Mouse (Mus musculus) cerebellum, postnatal 4 days (tissue): ENCODE measurements around the gene Ugt1a2.
A peak's percentile ranks its signal among the peaks of the same experiment; 100 is the strongest.
"Not testable (repeated sequence)": the region's sequence is repeated elsewhere in the genome, so short reads cannot be mapped to it uniquely, and the experiment has no call there.

Experiments
- DNase-seq, 2 experiments: peaks; one replicate each; pipeline ENCODE4 v3.0.0; 2022; ENCODE audit warnings: low spot score in 2 of 2, mixed read lengths in 1 of 2

Ugt1a2 gene

GRCm38 (mm10) chr1:88218051-88218450 lies 17.6 kb downstream of the Ugt1a2 start:
- no peak for DNase-seq

- no peak for DNase-seq
These were observed 18.2 kb downstream of the Ugt1a2 start for GRCm38 (mm10) chr1:88218591-88218990.

GRCm38 (mm10) chr1:88219054-88219453 lies 18.7 kb downstream of the Ugt1a2 start:
- no peak for DNase-seq

GRCm38 (mm10) chr1:88220336-88220735 lies 19.9 kb downstream of the Ugt1a2 start:
- DNase-seq: no peak

- no peak for DNase-seq
These were observed 21.8 kb downstream of the Ugt1a2 start for GRCm38 (mm10) chr1:88222216-88222615.

- DNase-seq: not testable (repeated sequence)
These were observed 22.7 kb downstream of the Ugt1a2 start for GRCm38 (mm10) chr1:88223011-88223515.

- no peak for DNase-seq
These were observed 23.2 kb downstream of the Ugt1a2 start for GRCm38 (mm10) chr1:88223591-88223990.

- no peak for DNase-seq
These were observed 23.8 kb downstream of the Ugt1a2 start for GRCm38 (mm10) chr1:88224029-88224776.

- not testable (repeated sequence) for DNase-seq
These were observed 24.9 kb downstream of the Ugt1a2 start for GRCm38 (mm10) chr1:88225301-88225700.

- DNase-seq: peak in 1 of 2 experiments; percentile 1
These were observed 25.3 kb downstream of the Ugt1a2 start for GRCm38 (mm10) chr1:88225741-88226140.

- DNase-seq: peak; percentile 0 to 19
These were observed 26.4 kb downstream of the Ugt1a2 start, which contains the start of gene Mroh2a for GRCm38 (mm10) chr1:88226670-88227379. Gene Mroh2a (plus strand): TSS chr1:88226986.

GRCm38 (mm10) chr1:88227482-88227881 lies 27.1 kb downstream of the Ugt1a2 start:
- peak in 1 of 2 experiments; percentile 18 for DNase-seq

GRCm38 (mm10) chr1:88228121-88228520 lies 27.7 kb downstream of the Ugt1a2 start:
- DNase-seq: peak in 1 of 2 experiments; percentile 37

GRCm38 (mm10) chr1:88229566-88229965 lies 29.2 kb downstream of the Ugt1a2 start:
- DNase-seq: peak in 1 of 2 experiments; percentile 24

GRCm38 (mm10) chr1:88229986-88230385 lies 29.6 kb downstream of the Ugt1a2 start:
- DNase-seq: peak in 1 of 2 experiments; percentile 24

- DNase-seq: peak in 1 of 2 experiments; percentile 30
These were observed 30.0 kb downstream of the Ugt1a2 start for GRCm38 (mm10) chr1:88230421-88230820.

GRCm38 (mm10) chr1:88230981-88231802 lies 30.8 kb downstream of the Ugt1a2 start:
- peak in 1 of 2 experiments; percentile 23 for DNase-seq

GRCm38 (mm10) chr1:88231803-88232499 lies 31.6 kb downstream of the Ugt1a2 start:
- peak in 1 of 2 experiments; percentile 28 for DNase-seq

- peak in 1 of 2 experiments; percentile 32 for DNase-seq
These were observed 32.4 kb downstream of the Ugt1a2 start for GRCm38 (mm10) chr1:88232664-88233380.
